Mouse (Mus musculus) G1E (cell line): Measurements from ENCODE around the gene Iqcc. TPM values are rescaled to one million over a fixed set of nuclear protein-coding genes. Genes with fewer than 3 reads are reported as not detected.

Experiments used
- ATAC-seq: 2 replicates; pipeline ENCODE4 v1.8.0; 2016; ENCODE audit warnings: mild to moderate bottlenecking; ENCODE audit not compliant: insufficient number of reproducible peaks, poor library complexity, low FRiP score, severe bottlenecking; ENCODE audit errors: extremely low read depth
- DNase-seq: peaks from one replicate; pipeline ENCODE4 v3.0.0; 2012; ENCODE audit warnings: low spot score
- H3K27me3 ChIP-seq: 2 replicates; pipeline ENCODE4 v1.6.1; 2012; ENCODE audit warnings: mild to moderate bottlenecking, low read length, inconsistent platforms; ENCODE audit not compliant: insufficient read depth
- H3K36me3 ChIP-seq: replicated peaks from 2 replicates; pipeline ENCODE3; 2012; ENCODE audit warnings: mild to moderate bottlenecking, inconsistent platforms
- H3K4me1 ChIP-seq: 2 replicates; pipeline ENCODE4 v1.6.1; 2012; ENCODE audit warnings: low read depth, low read length, inconsistent platforms, mixed read lengths; ENCODE audit not compliant: insufficient read depth
- H3K4me3 ChIP-seq: 2 replicates; pipeline ENCODE4 v1.5.1; 2012; ENCODE audit warnings: low read depth, mild to moderate bottlenecking, inconsistent platforms, low read length, moderate library complexity, mixed read lengths
- H3K9me3 ChIP-seq: replicated peaks from 2 replicates; pipeline ENCODE4 v1.6.1; 2012; ENCODE audit warnings: inconsistent platforms
- CTCF ChIP-seq: IDR thresholded peaks from 2 replicates; pipeline ENCODE4 v1.5.1; 2012; ENCODE audit warnings: low read depth, low read length, inconsistent platforms, mixed read lengths
- GATA1 ChIP-seq: IDR thresholded peaks from 2 replicates; pipeline ENCODE4 v1.6.1; 2012; ENCODE audit warnings: borderline replicate concordance, low read length, inconsistent platforms, mixed read lengths
- GATA2 ChIP-seq: IDR thresholded peaks from 2 replicates; pipeline ENCODE4 v1.6.1; 2012; ENCODE audit warnings: low read depth, low read length, inconsistent platforms, borderline replicate concordance
- POLR2AphosphoS5 ChIP-seq: IDR thresholded peaks from 2 replicates; pipeline ENCODE4 v1.6.1; 2012; ENCODE audit warnings: low read depth, low read length, inconsistent platforms; ENCODE audit not compliant: insufficient replicate concordance
- TAL1 ChIP-seq: conservative IDR thresholded peaks from 2 replicates; pipeline ENCODE4 v1.6.1; 2012; ENCODE audit warnings: low read depth, low read length, inconsistent platforms, mixed read lengths
- polyA plus RNA-seq: library from polyadenylated mRNA; stranded (reverse); fragments of >175 nt; gene quantifications from 2 replicates; pipeline ENCODE4 v1.2.3, GENCODE M21; 2012
- total RNA-seq, 2 experiments: library from RNA; stranded (forward) in 1 of 2; stranded (reverse) in 1 of 2; fragments of 200-1000 nt in 1 of 2; fragments of >200 nt in 1 of 2; fragmentation: Nextera tagmentation in 1 of 2; gene quantifications; 2 replicates each; pipeline ENCODE4 v1.2.3; 2014 to 2017

The Iqcc gene
- total and polyA plus RNA-seq, 3 experiments = 8.8 to 35.0 (median 23.6) TPM

- no peak for DNase-seq
- no peak for ATAC-seq
- TF ChIP-seq GATA1 (no peak), TAL1 (no peak), GATA2 (no peak), POLR2AphosphoS5 (no peak), CTCF (no peak)
- Histone ChIP-seq H3K4me1 (peaks cover 32% of the 10 kb centered on the region), H3K9me3 (no peaks in the 10 kb centered on the region), H3K27me3 (no peaks in the 10 kb centered on the region), H3K4me3 (0 out of 2 replicates have a peak overlapping the region, but pooled peaks have one; percentile 4), H3K36me3 (peaks cover 91% of the 10 kb centered on the region)
These were observed 9.7 kb downstream of the Iqcc start for GRCm38 (mm10) chr4:129609139-129609631.

- Histone ChIP-seq H3K27me3 (no peaks in the 10 kb centered on the region), H3K4me3 (no peak overlapping the region), H3K36me3 (peaks cover 91% of the 10 kb centered on the region), H3K9me3 (no peaks in the 10 kb centered on the region), H3K4me1 (peaks cover 35% of the 10 kb centered on the region)
- DNase-seq (peak; percentile 62), ATAC-seq (peak; percentile 76)
- TF ChIP-seq CTCF = peak; percentile 71
- no peak for TF ChIP-seq POLR2AphosphoS5
- TF ChIP-seq GATA2 = no peak
- no peak for TF ChIP-seq TAL1
- TF ChIP-seq GATA1 = no peak
These were observed 10.4 kb downstream of the Iqcc start for GRCm38 (mm10) chr4:129608426-129609025.

- Histone ChIP-seq H3K4me3 (peak within 1 kb of the TSS; percentile 99), H3K4me1 (peaks cover 51% of the 10 kb centered on the region), H3K9me3 (no peaks in the 10 kb centered on the region), H3K27me3 (no peaks in the 10 kb centered on the region), H3K36me3 (peaks cover 78% of the 10 kb centered on the region)
- ATAC-seq (peak; percentile 93), DNase-seq (peak; percentile 95)
- TF ChIP-seq POLR2AphosphoS5 (no peak), TAL1 (peak; percentile 72)
These were observed 18.4 kb downstream of the Iqcc start, which contains the start of the genes Eif3i and Tmem234 for GRCm38 (mm10) chr4:129600233-129601158. Eif3i (minus strand) TSS chr4:129600648. Tmem234 (plus strand) TSS chr4:129600668.

- peaks cover 5% of the 10 kb centered on the region; the same call in 1 of the 2 replicates for H3K27me3 ChIP-seq
- H3K36me3 ChIP-seq = peaks cover 46% of the 10 kb centered on the region
- no peak for DNase-seq
- no peak for ATAC-seq
- no peaks in the 10 kb centered on the region for H3K9me3 ChIP-seq
- no peak overlapping the region for H3K4me3 ChIP-seq
- no peak for TF ChIP-seq CTCF
- H3K4me1 ChIP-seq = peaks cover 8% of the 10 kb centered on the region
These were observed 30.0 kb downstream of the Iqcc start for GRCm38 (mm10) chr4:129588865-129589264.

GRCm38 (mm10) chr4:129586943-129587342, 32.0 kb downstream of the Iqcc start:
- ATAC-seq (no peak), DNase-seq (no peak)
- H3K36me3 ChIP-seq = peaks cover 26% of the 10 kb centered on the region
- peaks cover 5% of the 10 kb centered on the region; the same call in 1 of the 2 replicates for H3K27me3 ChIP-seq
- TF ChIP-seq TAL1 (no peak), CTCF (no peak), GATA1 (no peak), GATA2 (no peak), POLR2AphosphoS5 (no peak)
- no peak overlapping the region for H3K4me3 ChIP-seq
- H3K9me3 ChIP-seq = no peaks in the 10 kb centered on the region
- peaks cover 8% of the 10 kb centered on the region for H3K4me1 ChIP-seq

- Histone ChIP-seq H3K36me3 (peaks cover 15% of the 10 kb centered on the region), H3K27me3 (peaks cover 5% of the 10 kb centered on the region; the same call in 1 of the 2 replicates), H3K9me3 (no peaks in the 10 kb centered on the region), H3K4me3 (no peak overlapping the region), H3K4me1 (peaks cover 8% of the 10 kb centered on the region)
- TF ChIP-seq POLR2AphosphoS5 (no peak), GATA2 (no peak), TAL1 (no peak), GATA1 (no peak), CTCF (no peak)
- ATAC-seq = no peak
- DNase-seq = no peak
These were observed 33.1 kb downstream of the Iqcc start for GRCm38 (mm10) chr4:129585773-129586172.
